Mouse (Mus musculus): Measurements from ENCODE around the gene Zkscan5.
"Not testable (repeated sequence)": the region's sequence is repeated elsewhere in the genome, so short reads cannot be mapped to it uniquely, and the experiment has no call there.

The Zkscan5 gene

DNA sequence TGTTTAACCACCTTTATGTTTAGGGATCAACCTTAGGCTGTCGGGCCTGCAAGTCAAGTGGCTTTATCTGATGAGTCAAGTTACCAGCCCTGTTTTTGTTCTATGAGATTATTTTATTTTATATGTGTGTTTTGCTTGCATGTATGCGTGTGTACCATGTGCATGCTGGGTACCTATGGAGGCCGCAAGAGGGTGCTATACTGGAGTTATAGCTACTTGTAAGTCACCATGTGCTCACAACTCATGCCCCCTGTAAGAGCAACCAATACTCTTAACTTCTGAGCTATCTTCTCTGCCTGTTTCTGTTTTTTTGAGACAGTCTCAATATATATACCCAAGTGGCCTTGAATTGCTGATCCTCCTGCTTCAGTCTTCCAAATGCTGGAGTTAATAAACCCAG is 9.1 kb downstream of the Zkscan5 start:
- DNase-seq (ENCODE audit: low spot score), result no peak

DNA sequence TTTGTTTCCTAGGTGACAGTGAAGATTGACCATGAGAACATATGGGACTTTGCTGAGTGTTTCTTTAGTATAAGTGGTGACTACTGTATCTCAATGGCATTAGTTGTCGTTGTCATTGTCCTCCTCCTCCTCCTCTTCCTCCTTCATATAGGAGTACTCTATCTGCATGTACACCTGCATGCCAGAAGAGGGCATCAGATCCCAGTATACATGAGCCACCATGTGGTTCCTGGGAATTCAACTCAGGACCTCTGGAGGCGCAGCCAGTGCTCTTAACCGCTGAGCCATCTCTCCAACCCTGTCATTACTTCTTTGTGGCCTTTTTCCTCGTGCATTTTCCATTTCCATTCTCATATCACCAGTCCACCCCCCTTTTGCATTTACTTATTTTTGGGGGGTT is 10.3 kb downstream of the Zkscan5 start:
- no peak for DNase-seq (ENCODE audit: low spot score)

DNA sequence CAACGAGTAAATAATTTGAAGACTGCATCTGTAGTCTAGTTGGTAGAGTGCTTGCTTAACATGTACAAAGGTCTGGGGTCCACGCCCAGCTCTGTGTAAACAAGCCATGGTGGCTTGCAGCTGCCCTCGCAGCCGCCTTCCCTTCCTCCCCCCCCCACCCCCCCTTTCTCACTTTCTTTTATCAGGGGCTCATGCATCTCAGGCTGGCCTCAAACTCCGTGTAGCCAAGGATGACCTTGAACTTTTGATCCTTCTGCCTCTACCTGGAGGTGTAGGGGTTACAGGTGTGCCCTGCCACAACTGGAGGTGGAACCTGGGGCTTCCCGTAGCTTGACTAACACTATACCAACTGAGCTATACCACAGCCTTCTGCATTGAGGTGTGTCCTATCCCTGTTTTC is 13.4 kb downstream of the Zkscan5 start:
- no peak for DNase-seq (ENCODE audit: low spot score)

DNA sequence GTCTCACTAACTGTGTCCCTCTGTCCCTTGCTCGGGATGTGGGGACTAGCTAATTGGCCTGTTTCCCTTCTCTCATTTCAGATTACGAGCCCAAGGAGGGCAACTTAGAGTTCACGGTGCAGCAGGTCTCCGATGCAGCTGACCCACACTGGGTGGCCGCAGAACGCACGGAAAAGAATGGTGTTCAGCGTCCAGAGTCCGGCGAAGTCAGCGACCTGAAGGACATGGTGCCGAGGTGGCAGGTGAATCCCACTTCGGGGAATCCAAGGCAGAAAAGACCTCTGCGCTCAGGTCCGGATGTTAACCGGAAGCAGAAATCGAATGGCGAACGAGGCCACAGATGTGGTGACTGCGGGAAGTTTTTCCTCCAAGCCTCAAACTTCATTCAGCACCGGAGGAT is 13.8 kb downstream of the Zkscan5 start:
- no peak for DNase-seq (ENCODE audit: low spot score)

DNA sequence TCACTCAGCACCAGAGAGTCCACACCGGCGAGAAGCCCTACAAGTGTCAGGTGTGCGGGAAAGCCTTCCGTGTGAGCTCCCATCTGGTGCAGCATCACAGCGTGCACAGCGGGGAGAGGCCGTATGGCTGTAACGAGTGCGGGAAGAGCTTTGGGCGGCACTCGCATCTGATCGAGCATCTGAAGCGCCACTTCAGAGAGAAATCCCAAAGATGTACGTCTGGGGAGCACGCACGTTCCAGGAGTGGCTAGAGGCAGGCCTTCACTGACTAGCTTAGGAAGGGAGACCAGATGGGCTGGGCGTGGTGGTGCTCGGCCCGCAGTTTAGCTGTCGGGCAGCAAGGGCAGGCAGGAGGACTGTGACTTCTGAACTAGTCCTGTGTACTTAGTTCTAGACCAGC is 14.3 kb downstream of the Zkscan5 start:
- no peak for DNase-seq (ENCODE audit: low spot score)

DNA sequence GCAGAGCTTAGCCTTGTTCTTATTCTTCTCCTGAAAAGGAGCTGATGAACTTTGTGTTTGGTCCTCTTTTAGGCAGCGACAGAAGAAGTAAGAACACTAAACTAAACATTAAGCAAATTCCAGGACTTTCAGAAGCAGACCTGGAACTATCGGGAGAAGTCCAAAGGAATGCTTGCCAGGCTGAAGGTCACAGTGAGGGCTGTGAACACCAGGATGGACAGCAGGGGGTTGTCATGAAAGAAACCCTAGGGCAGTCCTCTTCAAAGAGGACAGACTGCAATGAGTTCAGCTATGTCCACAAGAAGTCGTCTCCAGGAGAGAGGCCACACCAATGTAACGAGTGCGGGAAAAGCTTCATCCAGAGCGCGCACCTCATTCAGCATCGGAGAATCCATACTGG is 15.6 kb downstream of the Zkscan5 start:
- no peak for DNase-seq (ENCODE audit: low spot score)

DNA sequence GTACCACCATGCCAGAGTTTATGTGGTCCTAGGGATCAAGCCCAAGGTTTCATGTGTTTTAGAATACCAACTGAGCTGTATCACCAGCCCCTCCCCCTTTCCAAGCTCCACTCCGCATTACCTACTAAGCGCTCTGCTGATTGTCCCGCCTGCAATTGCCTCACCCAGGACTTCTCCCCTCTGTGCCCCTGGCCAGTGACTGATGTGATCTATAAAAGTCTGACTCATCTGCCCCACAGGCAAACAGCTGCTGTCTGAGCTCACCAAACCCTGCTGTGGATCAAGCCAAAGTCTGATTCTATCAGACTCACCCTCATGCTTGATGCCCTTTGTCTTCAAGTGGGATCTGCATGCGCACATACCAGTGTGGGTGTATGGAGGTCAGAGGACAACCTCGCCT is 18.5 kb downstream of the Zkscan5 start:
- no peak for DNase-seq (ENCODE audit: low spot score)

DNA sequence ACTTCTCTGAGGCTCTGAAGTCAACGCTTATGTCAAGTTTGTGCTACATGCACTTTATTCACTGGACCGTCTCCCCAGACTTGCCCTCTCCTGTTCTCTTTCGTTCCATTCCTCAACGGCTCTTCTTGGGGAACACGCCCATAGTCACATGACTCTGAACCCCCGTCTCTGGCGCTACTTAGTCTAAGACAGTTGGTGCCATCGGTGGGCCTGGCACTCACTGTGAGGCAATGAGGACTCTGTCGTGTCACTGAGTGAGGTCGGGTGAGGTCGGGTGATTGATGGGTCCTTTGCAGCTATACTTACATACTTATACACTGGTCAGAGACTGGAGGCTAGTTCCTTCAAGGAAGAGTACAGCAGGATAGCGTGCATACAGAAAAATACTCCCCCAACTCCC is 19.0 kb downstream of the Zkscan5 start:
- no peak for DNase-seq (ENCODE audit: low spot score)

DNA sequence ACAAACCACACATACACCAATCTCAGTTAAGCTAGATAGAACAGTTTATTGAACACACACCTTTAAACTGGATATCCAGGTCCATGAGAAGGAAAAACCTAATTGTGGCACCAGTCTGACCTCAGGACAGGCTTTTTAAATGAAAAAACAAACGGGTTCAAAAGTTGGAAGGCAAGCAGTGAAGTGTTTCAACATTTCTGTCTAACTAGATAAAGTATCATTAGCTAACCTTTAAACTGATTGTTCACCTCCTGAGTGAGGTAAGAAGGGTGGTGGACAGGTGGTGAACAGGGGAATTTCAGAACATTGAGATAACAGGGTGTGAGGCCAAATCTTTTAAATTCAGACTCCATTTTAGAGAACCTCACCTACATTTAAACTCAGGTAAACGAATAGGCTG is 22.1 kb downstream of the Zkscan5 start:
- DNase-seq (ENCODE audit: low spot score), result no peak

DNA sequence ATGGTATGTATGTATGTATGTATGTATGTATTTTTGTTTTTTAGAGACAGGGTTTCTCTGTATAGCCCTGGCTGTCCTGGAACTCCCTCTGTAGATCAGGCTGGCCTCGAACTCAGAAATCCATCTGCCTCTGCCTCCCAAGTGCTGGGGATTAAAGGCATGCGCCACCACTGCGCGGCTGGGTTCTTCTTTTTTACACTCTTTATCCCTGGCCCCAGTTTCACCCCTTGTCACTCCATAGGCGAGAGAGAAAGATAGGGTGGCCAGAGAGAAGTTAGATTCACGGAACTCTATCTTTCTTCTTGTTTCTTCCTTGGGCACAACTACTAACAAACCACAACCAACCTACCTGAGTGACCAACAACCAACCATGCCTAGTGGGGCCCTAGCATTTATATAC is 24.9 kb downstream of the Zkscan5 start:
- DNase-seq (ENCODE audit: low spot score), result not testable (repeated sequence)

DNA sequence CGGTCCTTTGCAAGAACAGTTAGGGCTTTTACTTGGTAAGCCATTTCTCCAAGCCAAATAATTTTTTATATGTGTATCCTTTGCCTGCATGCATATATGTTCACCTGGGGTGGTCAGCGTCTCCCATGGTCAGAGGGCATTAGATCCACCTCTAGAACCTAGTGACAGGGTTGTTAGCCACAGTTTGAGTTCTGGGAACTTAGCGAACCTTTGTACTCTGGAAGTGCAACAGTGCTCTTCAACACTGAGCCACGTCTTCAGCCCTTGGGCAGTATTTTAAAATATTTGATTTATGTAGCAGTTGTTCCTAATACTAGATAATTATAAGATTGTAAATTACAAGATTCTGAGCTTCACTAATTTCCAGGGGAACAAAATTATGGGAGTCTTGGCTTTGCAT is 26.3 kb downstream of the Zkscan5 start:
- DNase-seq (ENCODE audit: low spot score), result no peak

DNA sequence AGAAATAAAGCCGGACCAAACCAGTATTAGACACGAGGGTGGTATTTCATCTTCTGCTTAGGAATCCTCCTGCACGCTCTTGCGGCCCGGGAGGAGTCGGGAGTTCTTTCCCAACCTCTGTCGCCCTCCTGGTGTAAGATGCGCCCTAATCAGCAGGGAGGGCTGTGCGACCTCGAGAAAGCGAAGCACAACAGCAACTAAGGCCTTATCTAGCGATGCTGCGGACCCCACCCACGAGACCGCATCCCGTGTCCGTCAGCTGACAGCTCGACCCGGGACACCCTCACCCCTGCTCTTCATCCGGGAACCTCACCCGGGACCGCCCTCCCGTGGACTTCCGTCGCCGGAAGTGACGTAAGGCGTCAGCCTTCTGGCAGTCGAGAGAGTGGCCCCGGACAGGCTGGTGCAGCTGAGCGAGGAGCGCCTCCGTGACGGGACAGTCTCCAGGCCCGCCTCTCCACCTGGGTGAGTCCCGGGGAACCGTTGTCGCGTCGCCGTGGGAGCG is 27.1 kb downstream of the Zkscan5 start, which contains the start of gene Zfp655:
Gene Zfp655 (plus strand): TSS at position 349 of the 505 bp plus-strand sequence.
- DNase-seq (ENCODE audit: low spot score), result peak; percentile 96

DNA sequence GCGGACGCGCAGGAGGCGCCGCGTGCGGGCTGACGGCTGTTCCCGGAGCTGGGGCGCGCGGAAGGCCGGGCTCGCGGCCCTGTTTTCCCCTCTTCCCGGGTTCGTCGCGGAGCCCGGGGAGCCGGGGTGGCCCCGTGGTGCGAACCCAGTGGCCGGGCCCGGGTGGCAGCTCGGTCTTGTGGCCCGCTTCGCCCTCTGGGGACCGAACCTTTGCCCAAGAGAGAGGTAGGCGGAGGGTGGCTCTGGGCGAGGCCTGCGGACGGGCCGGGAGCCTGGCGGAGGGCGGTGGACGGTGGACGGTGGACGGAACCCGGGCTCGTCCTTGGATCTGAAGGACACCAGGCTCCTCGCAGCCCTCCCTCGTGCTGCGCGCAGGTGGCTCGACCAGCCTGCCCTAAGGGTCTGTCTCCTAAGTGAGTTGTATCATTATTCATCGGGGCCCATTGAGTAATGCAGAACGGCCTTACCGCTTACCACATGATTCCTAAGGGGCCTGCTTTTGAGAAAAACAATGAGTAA is 27.6 kb downstream of the Zkscan5 start:
- no peak for DNase-seq (ENCODE audit: low spot score)

DNA sequence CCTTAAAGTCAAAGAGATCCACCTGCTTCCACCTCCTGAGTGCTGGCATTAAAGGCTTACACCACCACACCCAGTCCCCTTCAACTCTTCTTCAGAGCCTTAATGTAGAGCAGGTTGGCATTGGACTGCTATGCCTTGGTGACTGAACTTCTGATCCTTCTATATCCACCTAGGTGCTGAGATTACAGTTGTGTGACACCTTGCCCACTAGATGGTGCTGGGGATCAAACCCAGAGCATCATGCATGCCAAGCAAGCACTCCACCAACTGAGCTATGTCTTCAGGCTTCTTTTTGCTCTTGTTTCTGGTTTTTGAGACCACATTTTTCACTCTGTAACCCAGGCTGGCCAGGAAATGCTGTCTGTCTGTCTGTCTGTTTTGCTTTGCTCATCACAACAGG is 30.3 kb downstream of the Zkscan5 start:
- DNase-seq (ENCODE audit: low spot score), result no peak

DNA sequence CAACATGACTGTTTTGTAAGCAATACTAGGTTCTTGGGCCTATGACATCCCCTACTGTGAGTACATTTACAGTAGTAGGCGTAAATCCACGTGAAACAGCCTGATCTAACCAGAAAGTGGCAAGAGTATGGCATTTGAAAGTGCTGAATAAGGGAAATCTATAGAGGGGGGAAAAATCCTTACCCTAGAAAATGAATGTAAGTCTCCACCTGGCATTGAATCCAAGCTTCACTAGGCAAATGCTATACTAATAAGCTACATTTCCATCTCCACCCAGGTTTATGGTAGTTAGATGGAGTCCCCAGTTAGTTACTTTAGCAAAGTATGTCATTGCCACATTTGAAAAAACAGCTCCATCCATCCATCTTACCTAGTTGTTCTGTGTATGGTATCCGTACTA is 45.2 kb downstream of the Zkscan5 start:
- DNase-seq (ENCODE audit: low spot score), result no peak
